Mouse (Mus musculus): ENCODE data around the gene Ces2a. TPM values are rescaled to one million over a fixed set of nuclear protein-coding genes. Genes with fewer than 3 reads are reported as not detected.

Gene Ces2a
- polyA plus RNA-seq, 1 experiment from 2014 or later = not detected

DNA sequence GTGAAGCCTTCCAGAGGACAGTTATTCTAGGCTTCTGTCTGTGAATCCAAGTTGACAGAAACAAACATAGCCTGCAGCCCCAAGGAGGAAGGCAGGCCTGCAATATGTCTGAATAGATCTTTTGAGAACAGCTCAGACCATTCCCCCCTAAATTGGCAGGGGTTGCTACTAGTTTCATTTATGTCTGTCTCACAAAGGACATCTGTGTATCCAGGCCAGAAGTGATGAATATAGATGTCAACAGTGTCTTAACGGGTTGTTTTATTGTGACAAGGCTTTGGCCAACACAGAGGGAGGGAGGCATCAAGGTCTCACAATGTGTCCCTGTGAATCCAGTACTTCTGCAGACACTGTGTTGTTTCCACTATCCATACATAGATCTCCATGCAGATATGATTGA lies 23.8 kb downstream of the Ces2a start:
- Histone ChIP-seq H3K27me3 (replicated peaks; ENCODE audit: control insufficient read depth, insufficient read depth, low read length) (no peaks in the 10 kb centered on the region), H3K9ac (replicated peaks; ENCODE audit: low read depth, low read length) (no peak overlapping the region), H3K27ac (ENCODE audit: low read length) (no peak overlapping the region), H3K4me3 (replicated peaks; ENCODE audit: low read length) (no peak overlapping the region), H3K9me3 (ENCODE audit: control insufficient read depth, low read length) (no peaks in the 10 kb centered on the region), H3K36me3 (ENCODE audit: control insufficient read depth, insufficient read depth) (no peaks in the 10 kb centered on the region), H3K4me1 (replicated peaks; ENCODE audit: control insufficient read depth, insufficient read depth, low read length) (peaks cover 4% of the 10 kb centered on the region; the same call in 1 of the 2 replicates), H3K4me2 (ENCODE audit: low read length) (no peak overlapping the region)
- WGBS = 50% methylated on average over 1 of the region's 1 CpGs
- peak; percentile 50; the same call in 1 of the 2 replicates for ATAC-seq

DNA sequence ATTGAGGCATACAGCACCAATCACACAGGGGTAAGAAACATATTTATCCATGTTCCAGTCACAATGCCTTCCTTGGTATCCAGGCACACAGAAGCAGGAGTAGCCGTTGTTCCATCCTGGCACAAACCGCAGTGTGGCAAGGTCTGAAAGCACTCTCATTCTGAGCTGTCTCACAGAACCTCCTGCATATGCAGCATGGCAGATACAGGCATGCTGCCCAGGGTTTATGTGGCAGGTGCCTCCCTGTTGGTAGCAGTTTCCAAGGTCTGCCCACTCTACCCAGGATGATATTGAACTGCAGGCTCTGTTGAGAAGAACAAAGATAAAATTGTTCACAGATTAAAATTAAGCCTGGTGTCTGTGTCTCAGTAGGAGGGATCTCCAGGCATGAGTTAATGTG lies 24.4 kb downstream of the Ces2a start:
- peak; percentile 66 for ATAC-seq
- Histone ChIP-seq H3K4me3 (replicated peaks; ENCODE audit: low read length) (no peak overlapping the region), H3K9me3 (ENCODE audit: control insufficient read depth, low read length) (no peaks in the 10 kb centered on the region), H3K36me3 (ENCODE audit: control insufficient read depth, insufficient read depth) (no peaks in the 10 kb centered on the region), H3K27me3 (replicated peaks; ENCODE audit: control insufficient read depth, insufficient read depth, low read length) (no peaks in the 10 kb centered on the region), H3K4me2 (ENCODE audit: low read length) (no peak overlapping the region), H3K27ac (ENCODE audit: low read length) (no peak overlapping the region), H3K4me1 (replicated peaks; ENCODE audit: control insufficient read depth, insufficient read depth, low read length) (peaks cover 4% of the 10 kb centered on the region; the same call in 1 of the 2 replicates), H3K9ac (replicated peaks; ENCODE audit: low read depth, low read length) (no peak overlapping the region)
- WGBS = 57% methylated on average over 2 of the region's 2 CpGs

DNA sequence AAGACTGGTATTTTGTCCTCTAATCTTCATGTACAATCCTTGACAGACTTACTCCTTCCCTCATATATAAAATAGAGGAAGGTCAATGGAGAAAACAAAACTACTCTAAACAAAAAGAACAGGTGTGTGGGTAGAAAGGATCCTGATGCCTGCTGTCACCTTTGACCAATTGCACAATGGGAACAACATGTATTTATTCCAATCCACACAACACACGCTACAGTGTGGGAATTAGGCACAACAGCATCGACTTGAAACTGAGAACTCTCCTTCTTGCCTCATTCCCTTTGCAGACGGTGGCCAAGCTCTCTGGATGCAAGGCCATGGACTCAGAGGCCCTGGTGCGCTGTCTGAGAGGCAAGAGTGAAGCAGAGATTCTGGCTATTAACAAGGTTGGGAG lies 27.3 kb downstream of the Ces2a start:
- no peak overlapping the region for H3K4me2 ChIP-seq (ENCODE audit: low read length)
- H3K4me3 ChIP-seq (replicated peaks; ENCODE audit: low read length) = no peak overlapping the region
- WGBS = 76% methylated on average over 4 of the region's 4 CpGs
- no peaks in the 10 kb centered on the region for H3K27me3 ChIP-seq (replicated peaks; ENCODE audit: control insufficient read depth, insufficient read depth, low read length)
- H3K9me3 ChIP-seq (ENCODE audit: control insufficient read depth, low read length) = no peaks in the 10 kb centered on the region
- H3K36me3 ChIP-seq (ENCODE audit: control insufficient read depth, insufficient read depth) = no peaks in the 10 kb centered on the region
- peaks cover 4% of the 10 kb centered on the region; the same call in 1 of the 2 replicates for H3K4me1 ChIP-seq (replicated peaks; ENCODE audit: control insufficient read depth, insufficient read depth, low read length)
- ATAC-seq = no peak
- no peak overlapping the region for H3K27ac ChIP-seq (ENCODE audit: low read length)
- H3K9ac ChIP-seq (replicated peaks; ENCODE audit: low read depth, low read length) = no peak overlapping the region

DNA sequence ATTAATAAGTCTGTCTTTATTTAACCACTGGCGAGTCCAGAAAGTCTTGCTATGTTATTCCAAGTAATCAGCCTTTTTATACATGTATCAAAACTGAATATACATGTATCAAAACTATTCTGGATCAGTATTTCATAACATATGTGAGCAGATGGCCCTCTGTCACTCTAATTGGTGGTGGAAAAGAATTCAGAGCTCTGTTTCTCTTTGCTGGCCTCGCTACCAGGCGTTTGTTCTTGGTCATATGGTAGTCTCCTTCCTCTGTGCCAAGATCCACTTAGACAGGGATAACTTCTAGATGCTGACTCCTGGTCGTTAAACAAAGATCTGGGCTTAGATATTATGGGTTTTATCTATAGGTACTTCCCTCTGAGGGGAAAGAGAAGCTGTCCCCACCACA lies 32.7 kb downstream of the Ces2a start:
- 53% methylated on average over 4 of the region's 4 CpGs for WGBS
- Histone ChIP-seq H3K36me3 (ENCODE audit: control insufficient read depth, insufficient read depth) (no peaks in the 10 kb centered on the region), H3K27ac (ENCODE audit: low read length) (no peak overlapping the region), H3K4me3 (replicated peaks; ENCODE audit: low read length) (no peak overlapping the region), H3K4me2 (ENCODE audit: low read length) (no peak overlapping the region), H3K4me1 (replicated peaks; ENCODE audit: control insufficient read depth, insufficient read depth, low read length) (no peaks in the 10 kb centered on the region), H3K27me3 (replicated peaks; ENCODE audit: control insufficient read depth, insufficient read depth, low read length) (no peaks in the 10 kb centered on the region), H3K9me3 (ENCODE audit: control insufficient read depth, low read length) (no peaks in the 10 kb centered on the region), H3K9ac (replicated peaks; ENCODE audit: low read depth, low read length) (no peak overlapping the region)
- peak; percentile 59; the same call in 1 of the 2 replicates for ATAC-seq

DNA sequence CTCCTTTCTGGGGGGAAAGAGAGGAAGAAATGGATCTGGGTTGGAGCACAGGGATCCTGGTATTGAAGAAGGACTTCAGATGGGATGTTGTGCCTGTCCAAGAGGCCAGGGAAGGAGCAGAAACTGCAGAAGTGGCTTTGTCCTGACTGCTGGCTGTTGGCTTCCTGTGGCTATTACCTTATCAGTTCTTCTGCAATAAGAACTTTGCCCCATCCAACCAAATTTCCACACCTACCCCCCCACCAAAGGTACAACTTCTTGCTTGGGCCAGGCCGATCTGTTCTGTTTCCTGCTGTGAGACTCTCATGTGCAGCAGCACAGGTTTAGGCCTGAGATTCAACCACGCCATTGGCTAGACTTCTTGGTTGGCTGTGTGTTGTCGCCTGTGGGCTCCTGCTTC lies 36.6 kb downstream of the Ces2a start:
- no peak for ATAC-seq
- no peaks in the 10 kb centered on the region for H3K36me3 ChIP-seq (ENCODE audit: control insufficient read depth, insufficient read depth)
- no peaks in the 10 kb centered on the region for H3K27me3 ChIP-seq (replicated peaks; ENCODE audit: control insufficient read depth, insufficient read depth, low read length)
- no peak overlapping the region for H3K9ac ChIP-seq (replicated peaks; ENCODE audit: low read depth, low read length)
- 97% methylated on average over 3 of the region's 3 CpGs for WGBS
- H3K4me2 ChIP-seq (ENCODE audit: low read length) = no peak overlapping the region
- no peaks in the 10 kb centered on the region for H3K4me1 ChIP-seq (replicated peaks; ENCODE audit: control insufficient read depth, insufficient read depth, low read length)
- H3K9me3 ChIP-seq (ENCODE audit: control insufficient read depth, low read length) = no peaks in the 10 kb centered on the region
- no peak overlapping the region for H3K4me3 ChIP-seq (replicated peaks; ENCODE audit: low read length)
- no peak overlapping the region for H3K27ac ChIP-seq (ENCODE audit: low read length)

DNA sequence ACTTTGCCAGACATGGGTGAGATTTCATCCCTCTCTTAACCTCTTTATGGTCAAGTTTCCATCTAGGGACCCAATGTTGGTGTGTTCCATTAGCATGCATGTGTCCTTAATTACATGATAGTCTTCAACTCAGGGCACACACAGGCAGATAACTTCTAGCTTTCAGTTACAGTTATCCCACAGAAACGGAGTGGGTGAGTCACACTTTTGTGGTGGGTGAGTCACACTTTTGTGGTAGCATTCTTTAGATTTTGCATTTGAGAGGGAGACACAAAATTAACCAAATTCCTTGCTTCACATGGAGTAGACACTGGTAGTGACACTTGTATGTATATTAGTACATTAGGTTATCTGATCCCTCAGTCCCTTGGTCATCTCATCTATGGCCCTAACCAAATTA lies 53.2 kb downstream of the Ces2a start:
- no peak for ATAC-seq

DNA sequence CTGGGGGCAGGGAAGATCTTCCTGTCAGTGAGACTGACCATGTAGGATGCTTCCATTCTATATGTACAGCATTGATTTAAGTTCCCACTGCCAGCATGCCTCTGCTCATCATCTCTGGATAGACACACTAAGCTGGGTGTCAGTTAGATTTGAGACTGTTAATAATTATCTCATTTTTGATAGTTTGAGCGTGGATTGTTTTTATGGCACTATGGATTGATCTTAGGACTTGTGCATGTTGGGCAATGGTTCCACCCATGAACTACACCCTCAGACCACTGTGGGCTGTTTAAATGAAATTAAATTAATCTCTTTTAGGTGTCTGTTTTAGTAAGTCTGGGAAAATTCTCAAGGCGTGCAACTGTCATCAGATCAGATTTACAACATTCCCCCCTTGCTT lies 55.1 kb downstream of the Ces2a start:
- no peak overlapping the region for H3K9ac ChIP-seq (replicated peaks; ENCODE audit: low read depth, low read length)
- H3K4me3 ChIP-seq (replicated peaks; ENCODE audit: low read length) = no peak overlapping the region
- no peaks in the 10 kb centered on the region for H3K9me3 ChIP-seq (ENCODE audit: control insufficient read depth, low read length)
- H3K4me1 ChIP-seq (replicated peaks; ENCODE audit: control insufficient read depth, insufficient read depth, low read length) = no peaks in the 10 kb centered on the region
- H3K27me3 ChIP-seq (replicated peaks; ENCODE audit: control insufficient read depth, insufficient read depth, low read length) = no peaks in the 10 kb centered on the region
- H3K36me3 ChIP-seq (ENCODE audit: control insufficient read depth, insufficient read depth) = no peaks in the 10 kb centered on the region
- no peak overlapping the region for H3K27ac ChIP-seq (ENCODE audit: low read length)
- ATAC-seq = no peak
- no peak overlapping the region for H3K4me2 ChIP-seq (ENCODE audit: low read length)
- 85% methylated on average over 2 of the region's 2 CpGs for WGBS

More for the DNA sequence above, 53.2 kb downstream of the Ces2a start:
- no peaks in the 10 kb centered on the region for H3K27me3 ChIP-seq (replicated peaks; ENCODE audit: control insufficient read depth, insufficient read depth, low read length)
- WGBS = 63% methylated on average over 1 of the region's 1 CpGs
- H3K4me1 ChIP-seq (replicated peaks; ENCODE audit: control insufficient read depth, insufficient read depth, low read length) = no peaks in the 10 kb centered on the region
- no peaks in the 10 kb centered on the region for H3K9me3 ChIP-seq (ENCODE audit: control insufficient read depth, low read length)
- H3K36me3 ChIP-seq (ENCODE audit: control insufficient read depth, insufficient read depth) = no peaks in the 10 kb centered on the region
- no peak overlapping the region for H3K4me2 ChIP-seq (ENCODE audit: low read length)
- H3K9ac ChIP-seq (replicated peaks; ENCODE audit: low read depth, low read length) = no peak overlapping the region
- H3K4me3 ChIP-seq (replicated peaks; ENCODE audit: low read length) = no peak overlapping the region
- H3K27ac ChIP-seq (ENCODE audit: low read length) = no peak overlapping the region

DNA sequence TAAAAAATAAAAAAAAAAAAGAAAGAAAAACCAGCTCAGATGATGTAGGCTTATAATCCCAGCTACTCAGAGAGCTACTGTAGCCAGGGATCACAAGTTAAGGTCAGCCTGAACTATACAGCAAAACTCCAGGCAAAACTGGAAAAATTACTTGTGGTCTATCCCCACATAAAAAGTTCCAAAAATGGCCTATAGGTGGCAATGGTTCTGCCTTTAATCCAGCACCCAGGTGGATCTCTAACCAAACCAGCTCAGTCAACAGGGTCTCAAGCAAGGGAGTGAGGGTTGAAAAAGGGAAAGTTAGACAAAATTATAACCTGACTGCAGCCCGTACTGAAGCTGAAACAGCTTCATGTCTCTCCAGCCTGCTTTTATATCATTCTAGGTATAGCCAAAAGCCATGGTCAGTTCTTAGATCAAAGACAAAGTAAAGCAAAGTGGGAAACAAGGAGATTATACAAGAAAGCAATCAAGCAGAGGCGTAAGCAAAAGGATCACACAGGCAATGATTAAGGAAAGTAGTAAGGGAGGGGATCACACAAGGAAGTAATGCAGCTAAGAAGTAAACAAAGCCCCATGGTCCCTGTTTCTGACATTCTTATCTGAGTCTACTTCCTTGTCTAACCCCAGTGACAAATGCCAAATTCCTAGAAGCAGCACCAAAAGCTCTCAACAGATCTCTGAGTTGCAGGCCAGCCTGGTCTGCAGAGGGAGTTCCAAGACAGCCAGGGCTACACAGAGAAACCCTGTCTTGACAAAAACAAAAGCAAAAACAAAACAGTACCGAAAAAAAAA lies 56.3 kb downstream of the Ces2a start:
- Histone ChIP-seq H3K4me3 (replicated peaks; ENCODE audit: low read length) (no peak overlapping the region), H3K36me3 (ENCODE audit: control insufficient read depth, insufficient read depth) (no peaks in the 10 kb centered on the region), H3K27me3 (replicated peaks; ENCODE audit: control insufficient read depth, insufficient read depth, low read length) (no peaks in the 10 kb centered on the region), H3K4me2 (ENCODE audit: low read length) (no peak overlapping the region), H3K4me1 (replicated peaks; ENCODE audit: control insufficient read depth, insufficient read depth, low read length) (no peaks in the 10 kb centered on the region), H3K9ac (replicated peaks; ENCODE audit: low read depth, low read length) (no peak overlapping the region), H3K27ac (ENCODE audit: low read length) (no peak overlapping the region), H3K9me3 (ENCODE audit: control insufficient read depth, low read length) (no peaks in the 10 kb centered on the region)
- WGBS = 68% methylated on average over 3 of the region's 3 CpGs
- ATAC-seq = no peak
